Mouse (Mus musculus) liver, embryonic 14.5 days (tissue): ENCODE data around the gene Aifm3. TPM values are rescaled to one million over a fixed set of nuclear protein-coding genes. Genes with fewer than 3 reads are reported as not detected.

ENCODE experiments used
- ATAC-seq: fragments of 200-750 bp; cut with Nextera tagmentation; 2 replicates; pipeline ENCODE4 v1.8.0; 2017; ENCODE audit warnings: moderate number of reproducible peaks, mild to moderate bottlenecking, moderate library complexity; ENCODE audit not compliant: insufficient read depth
- DNase-seq, 3 experiments: peaks; one replicate each; pipeline ENCODE4 v3.0.0-alpha.2; 2012 to 2013; ENCODE audit warnings: low read depth in 3 of 3, low spot score in 3 of 3
- H3K27ac ChIP-seq: fragments of 300-500 bp; sonication (generic); 2 replicates; pipeline ENCODE4 v1.5.1; 2014; ENCODE audit warnings: moderate library complexity, mild to moderate bottlenecking, control low read depth, inconsistent platforms
- H3K27me3 ChIP-seq: fragments of 300-500 bp; sonication (generic); 2 replicates; pipeline ENCODE4 v1.6.1; 2014; ENCODE audit warnings: mild to moderate bottlenecking, low read length, moderate library complexity; ENCODE audit not compliant: control insufficient read depth, insufficient read depth
- H3K36me3 ChIP-seq: fragments of 300-500 bp; sonication (generic); replicated peaks from 2 replicates; pipeline ENCODE4 v1.6.1; 2014; ENCODE audit warnings: low read depth; ENCODE audit not compliant: control insufficient read depth, insufficient read depth
- H3K4me1 ChIP-seq, 2 experiments: fragments of 200-500 bp in 1 of 2; fragments of 300-500 bp in 1 of 2; sonication (generic) in 1 of 2; replicated peaks; 2 replicates each; pipeline ENCODE4 v1.6.1; 2012 to 2014; ENCODE audit warnings: antibody characterized with exemption in 1 of 2, inconsistent platforms in 1 of 2, low read length in 1 of 2; ENCODE audit not compliant: control insufficient read depth in 2 of 2, insufficient read depth in 2 of 2
- H3K4me2 ChIP-seq: fragments of 300-500 bp; sonication (generic); 2 replicates; pipeline ENCODE4 v1.6.1; 2014; ENCODE audit warnings: low read depth, mild to moderate bottlenecking, control low read depth, moderate library complexity
- H3K4me3 ChIP-seq, 2 experiments: fragments of 200-500 bp in 1 of 2; fragments of 300-500 bp in 1 of 2; sonication (generic) in 1 of 2; 2 replicates each; pipeline ENCODE4 v1.5.1; 2012 to 2014; ENCODE audit warnings: low read depth in 2 of 2, low read length in 2 of 2, mild to moderate bottlenecking in 2 of 2, control low read depth in 1 of 2, inconsistent platforms in 1 of 2, moderate library complexity in 1 of 2; ENCODE audit not compliant: insufficient read depth in 1 of 2
- H3K9ac ChIP-seq: fragments of 300-500 bp; sonication (generic); replicated peaks from 2 replicates; pipeline ENCODE4 v1.6.1; 2014; ENCODE audit warnings: mild to moderate bottlenecking, control low read depth, moderate library complexity
- H3K9me3 ChIP-seq: fragments of 300-500 bp; sonication (generic); 2 replicates; pipeline ENCODE4 v1.6.1; 2016; ENCODE audit warnings: low read length, mixed read lengths; ENCODE audit not compliant: control insufficient read depth
- CTCF ChIP-seq: IDR thresholded peaks from 2 replicates; pipeline ENCODE4 v1.5.1; 2016; ENCODE audit warnings: antibody characterized with exemption, low read depth, control low read depth
- EP300 ChIP-seq: IDR thresholded peaks from 2 replicates; pipeline ENCODE4 v1.6.1; 2016; ENCODE audit warnings: antibody characterized with exemption, low read depth
- WGBS: fragments of 180-500 bp; shearing (Covaris S2); extraction: QIAGEN DNeasy Blood & Tissue Kit; methylation state at CpG from one replicate; pipeline ENCODE4 v1.1.7; 2014; ENCODE audit not compliant: insufficient replicate concordance; 5-methylcytosine and 5-hydroxymethylcytosine counted together
- polyA plus RNA-seq, 2 experiments: library from polyadenylated mRNA; depleted of rRNA in 1 of 2; stranded (reverse) in 1 of 2; unstranded in 1 of 2; fragments of >200 nt; fragmentation: Nextera tagmentation in 1 of 2; extraction: Ambion mirVana in 1 of 2; gene quantifications; 2 replicates each; pipeline versions ENCODE4 v1.2.1 to v1.2.3; 2012 to 2014

The Aifm3 gene
- polyA plus RNA-seq, 2 experiments, result 0.53 to 1.3 TPM

DNA sequence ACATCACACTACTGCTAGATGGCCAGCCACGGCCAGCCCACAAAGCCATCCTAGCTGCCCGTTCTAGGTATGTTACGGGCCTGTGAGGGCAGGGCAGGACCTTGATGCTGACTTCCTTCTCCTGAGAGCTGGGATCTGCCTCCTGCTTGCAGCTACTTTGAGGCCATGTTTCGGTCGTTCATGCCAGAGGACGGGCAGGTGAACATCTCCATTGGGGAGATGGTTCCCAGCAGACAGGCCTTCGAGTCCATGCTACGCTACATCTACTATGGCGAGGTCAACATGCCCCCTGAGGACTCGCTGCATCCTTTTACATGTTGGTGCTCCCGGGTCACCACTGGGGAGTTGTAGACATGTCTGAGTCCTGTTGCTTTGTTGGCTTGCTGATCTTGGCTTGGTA lies 34.7 kb downstream of the Aifm3 start:
- H3K9me3 ChIP-seq, result no peaks in the 10 kb centered on the region
- H3K36me3 ChIP-seq, result peaks cover 32% of the 10 kb centered on the region
- WGBS, result 84% methylated on average over 11 of the region's 11 CpGs
- TF ChIP-seq CTCF (no peak), EP300 (no peak)
- ATAC-seq, result no peak
- no peaks in the 10 kb centered on the region for H3K4me1 ChIP-seq
- no peaks in the 10 kb centered on the region for H3K27me3 ChIP-seq
- H3K9ac ChIP-seq, result no peak overlapping the region
- no peak overlapping the region for H3K4me3 ChIP-seq
- no peak overlapping the region for H3K27ac ChIP-seq
- DNase-seq, result no peak
- no peak overlapping the region for H3K4me2 ChIP-seq

DNA sequence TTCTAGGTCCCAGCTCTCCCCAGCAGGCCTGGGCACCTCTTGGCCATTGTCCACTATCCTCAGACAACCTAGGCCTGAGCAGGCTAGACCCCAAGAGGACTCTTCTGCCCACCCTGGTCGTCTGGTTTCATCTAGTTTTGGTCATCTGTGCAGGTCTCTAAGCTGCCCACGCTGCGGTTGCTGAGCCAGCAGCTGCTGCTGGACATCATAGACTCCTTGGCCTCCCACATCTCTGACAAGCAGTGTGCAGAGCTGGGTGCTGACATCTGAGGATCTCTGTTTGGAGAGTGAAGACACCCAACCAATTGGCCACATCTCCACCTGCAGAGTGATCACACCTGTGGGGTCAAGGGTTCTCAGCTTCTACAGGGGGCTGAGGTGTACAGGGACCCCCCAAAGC lies 36.1 kb downstream of the Aifm3 start:
- ATAC-seq (no peak), DNase-seq (no peak)
- TF ChIP-seq CTCF (no peak), EP300 (no peak)
- no peaks in the 10 kb centered on the region for H3K27me3 ChIP-seq
- no peak overlapping the region for H3K4me2 ChIP-seq
- no peak overlapping the region for H3K27ac ChIP-seq
- H3K4me1 ChIP-seq, result peaks cover 4% of the 10 kb centered on the region in 2 experiments
- H3K36me3 ChIP-seq, result peaks cover 31% of the 10 kb centered on the region
- H3K9ac ChIP-seq, result no peak overlapping the region
- no peak overlapping the region for H3K4me3 ChIP-seq
- 63% methylated on average over 3 of the region's 3 CpGs for WGBS
- no peaks in the 10 kb centered on the region for H3K9me3 ChIP-seq

DNA sequence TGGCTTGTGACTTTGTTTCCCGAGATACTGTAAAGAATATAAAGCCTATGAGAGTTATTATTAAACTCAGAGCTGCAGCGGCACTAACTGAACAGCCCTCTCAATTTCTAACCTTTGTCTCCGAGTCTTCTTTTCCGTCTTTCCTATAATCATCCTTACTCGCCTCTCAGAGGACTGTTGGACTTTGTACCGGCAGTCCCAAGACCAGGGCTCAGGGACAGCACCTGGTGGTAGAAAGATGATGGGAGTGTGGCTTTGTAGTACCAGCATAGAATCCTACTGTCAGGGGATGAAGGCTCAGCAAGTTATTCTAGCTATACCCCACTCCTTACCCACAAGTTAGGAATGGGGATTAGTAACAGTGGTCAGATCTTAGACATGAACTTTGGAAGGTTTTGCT lies 36.8 kb downstream of the Aifm3 start:
- H3K9me3 ChIP-seq, result no peaks in the 10 kb centered on the region
- H3K27me3 ChIP-seq, result no peaks in the 10 kb centered on the region
- TF ChIP-seq EP300 (no peak), CTCF (no peak)
- ATAC-seq (no peak), DNase-seq (no peak)
- H3K27ac ChIP-seq, result no peak overlapping the region
- H3K36me3 ChIP-seq, result peaks cover 24% of the 10 kb centered on the region
- no peak overlapping the region for H3K4me2 ChIP-seq
- H3K9ac ChIP-seq, result no peak overlapping the region
- 76% methylated on average over 6 of the region's 6 CpGs for WGBS
- no peak overlapping the region for H3K4me3 ChIP-seq
- H3K4me1 ChIP-seq, result peaks cover 4% of the 10 kb centered on the region in 2 experiments

DNA sequence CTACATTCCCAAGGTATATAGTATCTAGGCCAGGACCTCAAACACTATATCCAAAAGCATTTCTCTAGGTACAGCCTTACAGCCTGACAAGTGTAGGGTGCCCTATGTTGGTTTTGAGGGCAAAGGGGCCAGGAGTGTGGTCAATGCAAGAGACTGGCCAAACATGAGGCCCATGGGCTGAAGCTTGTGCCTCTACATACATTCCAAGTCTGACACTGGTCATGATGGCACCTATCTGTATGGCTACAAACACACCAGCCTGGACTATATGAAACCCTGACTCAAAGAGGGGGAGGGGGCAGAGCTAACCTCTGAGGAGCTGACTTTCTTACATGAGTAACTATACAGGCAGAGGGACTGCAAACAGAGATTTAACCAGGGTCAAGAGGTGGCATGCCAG lies 38.2 kb downstream of the Aifm3 start:
- no peak overlapping the region for H3K9ac ChIP-seq
- no peak overlapping the region for H3K4me3 ChIP-seq
- H3K27ac ChIP-seq, result no peak overlapping the region
- DNase-seq (no peak), ATAC-seq (no peak)
- H3K4me2 ChIP-seq, result no peak overlapping the region
- H3K27me3 ChIP-seq, result no peaks in the 10 kb centered on the region
- no peak for TF ChIP-seq EP300
- TF ChIP-seq CTCF, result no peak
- peaks cover 13 to 14% of the 10 kb centered on the region in 2 experiments for H3K4me1 ChIP-seq
- H3K36me3 ChIP-seq, result peaks cover 22% of the 10 kb centered on the region
- no peaks in the 10 kb centered on the region for H3K9me3 ChIP-seq

DNA sequence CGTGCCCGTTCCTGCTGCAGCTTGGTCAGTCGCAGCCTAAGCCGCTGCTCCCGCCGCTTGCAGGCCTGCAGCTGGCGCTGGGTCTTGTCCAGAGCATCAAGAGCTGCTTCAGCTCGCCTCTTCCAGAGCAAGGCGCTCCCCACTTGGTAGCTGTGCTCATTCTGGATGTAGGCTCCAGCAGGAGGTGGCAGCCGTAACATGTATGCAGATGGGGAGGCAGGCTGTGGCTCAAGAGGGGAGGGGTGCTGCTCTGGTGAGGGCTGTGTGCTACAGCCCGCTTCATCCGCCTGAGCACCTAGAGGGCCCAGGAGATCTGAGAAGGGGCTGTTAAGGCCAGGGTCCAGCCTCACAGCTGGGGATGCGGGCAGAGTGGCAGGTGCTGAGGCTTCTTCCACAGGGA lies 38.9 kb downstream of the Aifm3 start:
- peaks cover 22% of the 10 kb centered on the region for H3K36me3 ChIP-seq
- H3K4me3 ChIP-seq, result no peak overlapping the region
- no peak overlapping the region for H3K27ac ChIP-seq
- DNase-seq (no peak), ATAC-seq (no peak)
- no peak for TF ChIP-seq EP300
- no peak for TF ChIP-seq CTCF
- peaks cover 13 to 14% of the 10 kb centered on the region in 2 experiments for H3K4me1 ChIP-seq
- H3K9ac ChIP-seq, result no peak overlapping the region
- H3K27me3 ChIP-seq, result no peaks in the 10 kb centered on the region
- 82% methylated on average over 13 of the region's 13 CpGs for WGBS
- H3K4me2 ChIP-seq, result no peak overlapping the region
- no peaks in the 10 kb centered on the region for H3K9me3 ChIP-seq
